Mouse (Mus musculus) ovary, postnatal 36 days (tissue): ENCODE measurements at regions not wholly inside any gene's neighbourhood (a gene's known extent, or its start where the extent isn't known, plus 50 kb on each side); places are given as distances from the start of the nearest gene placed in this dataset.
"Not testable (repeated sequence)": the region's sequence is repeated elsewhere in the genome, so short reads cannot be mapped to it uniquely, and the experiment has no call there.

Experiments
- DNase-seq: peaks from one replicate; pipeline ENCODE4 v3.0.0; 2022; ENCODE audit warnings: low spot score, mixed read lengths

GRCm38 (mm10) chr17:50346451-50347192, 53.2 kb upstream of the Dazl start:
- DNase-seq, result no peak

- not testable (repeated sequence) for DNase-seq
These were observed 60.4 kb upstream of the Dazl start for GRCm38 (mm10) chr17:50353818-50354217.

GRCm38 (mm10) chr17:50354357-50354756, 60.9 kb upstream of the Dazl start:
- no peak for DNase-seq

- no peak for DNase-seq
These were observed 68.3 kb upstream of the Dazl start for GRCm38 (mm10) chr17:50361657-50362233.

GRCm38 (mm10) chr17:50365396-50365795, 72.0 kb upstream of the Dazl start:
- no peak for DNase-seq

- DNase-seq, result no peak
These were observed 72.7 kb upstream of the Dazl start for GRCm38 (mm10) chr17:50366181-50366580.

- DNase-seq, result no peak
These were observed 75.9 kb upstream of the Dazl start for GRCm38 (mm10) chr17:50369216-50369875.

- no peak for DNase-seq
These were observed 77.0 kb upstream of the Dazl start for GRCm38 (mm10) chr17:50370484-50370883.

GRCm38 (mm10) chr17:50373496-50374141, 80.2 kb upstream of the Dazl start:
- DNase-seq, result no peak

GRCm38 (mm10) chr17:50375465-50375864, 82.0 kb upstream of the Dazl start:
- DNase-seq, result no peak

- no peak for DNase-seq
These were observed 83.3 kb upstream of the Dazl start for GRCm38 (mm10) chr17:50376708-50377107.

- DNase-seq, result no peak
These were observed 84.8 kb upstream of the Dazl start for GRCm38 (mm10) chr17:50378141-50378727.

GRCm38 (mm10) chr17:50388715-50389710, 95.6 kb upstream of the Dazl start:
- DNase-seq, result no peak

GRCm38 (mm10) chr17:50390151-50390550, 96.7 kb upstream of the Dazl start:
- no peak for DNase-seq

- DNase-seq, result no peak
These were observed 97.8 kb upstream of the Dazl start for GRCm38 (mm10) chr17:50391207-50391606.

GRCm38 (mm10) chr17:50391996-50392395, 98.6 kb upstream of the Dazl start:
- DNase-seq, result no peak

GRCm38 (mm10) chr17:50392428-50392827, 99.0 kb upstream of the Dazl start:
- DNase-seq, result no peak

GRCm38 (mm10) chr17:50392966-50393365, 99.5 kb upstream of the Dazl start:
- no peak for DNase-seq

- DNase-seq, result peak; percentile 25
These were observed 100.3 kb upstream of the Dazl start for GRCm38 (mm10) chr17:50393698-50394097.

- DNase-seq, result no peak
These were observed 101.4 kb upstream of the Dazl start for GRCm38 (mm10) chr17:50394801-50395200.

- DNase-seq, result no peak
These were observed 102.2 kb upstream of the Dazl start for GRCm38 (mm10) chr17:50395669-50396068.
